Mouse (Mus musculus) megakaryocyte, adult 5-6 weeks (primary cell): Measurements from ENCODE around the gene Mre11a. TPM values are rescaled to one million over a fixed set of nuclear protein-coding genes. Genes with fewer than 3 reads are reported as not detected.

Source experiments
- ATAC-seq: 2 replicates; pipeline ENCODE4 v1.8.0; 2016; ENCODE audit warnings: mild to moderate bottlenecking, inconsistent platforms; ENCODE audit not compliant: poor library complexity, severe bottlenecking
- total RNA-seq, 2 experiments: library from RNA; stranded (forward) in 1 of 2; stranded (reverse) in 1 of 2; fragments of 153-499, 151-499 nt in 1 of 2; fragments of 221-1000, 200-1000 nt in 1 of 2; gene quantifications; 2 replicates each; pipeline versions ENCODE4 v1.2.3 to v1.2.4; 2015 to 2017

Mre11a gene
- total RNA-seq (2015) (15.1 and 19.1 TPM in 2 replicates), total RNA-seq (2017) (42.1 and 49.5 TPM in 2 replicates)

DNA sequence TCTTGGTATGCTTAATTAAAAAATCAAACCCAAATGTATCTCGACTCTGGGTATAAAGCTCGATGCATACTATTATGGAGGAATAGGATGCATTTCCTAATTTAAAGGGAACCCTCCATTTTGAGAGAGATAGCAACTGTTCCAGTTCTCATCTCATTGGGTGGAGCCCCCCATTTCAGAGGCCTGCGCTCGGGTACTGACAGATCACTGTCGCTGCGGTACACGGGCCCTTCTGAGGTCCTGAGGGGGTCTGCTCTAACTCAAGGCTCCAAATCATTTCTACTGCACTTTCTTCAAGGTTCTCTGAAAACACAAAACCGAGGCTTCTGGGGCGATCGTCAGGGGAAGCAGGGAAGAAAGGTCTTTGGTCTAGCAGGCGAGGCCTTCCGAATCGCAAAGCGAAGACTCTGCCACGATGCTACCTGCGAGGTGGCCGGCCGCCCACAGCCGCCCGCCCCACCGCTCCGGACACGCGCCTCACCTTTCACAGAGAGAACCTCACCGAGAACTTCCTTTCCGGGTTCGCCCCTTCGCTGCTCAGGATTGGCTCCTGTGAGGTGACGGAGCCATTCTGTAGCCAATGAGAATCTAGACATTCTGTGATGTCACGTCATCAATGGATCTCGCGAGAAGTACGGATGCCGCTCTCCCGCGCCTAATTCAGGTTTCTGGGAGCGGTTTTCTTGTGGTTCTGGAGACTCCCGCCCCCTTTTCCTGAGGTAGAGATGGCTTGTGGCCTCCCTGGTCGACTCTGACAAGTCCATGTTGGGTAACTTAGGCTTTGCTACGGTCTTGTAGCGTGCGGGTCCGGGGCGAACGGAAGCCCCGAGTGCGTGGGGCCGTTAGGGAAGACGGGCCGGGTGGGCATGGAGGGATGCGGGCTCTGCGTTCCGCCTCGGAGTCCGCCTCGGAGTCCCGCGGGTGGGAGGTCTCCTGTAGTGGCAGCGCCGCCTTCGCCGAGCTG, at the start of gene Mre11a, which contains the start of gene Ankrd49:
Mre11a (plus strand) TSS at position 616 of the 964 bp plus-strand sequence.
Ankrd49 (minus strand) TSS at position 818 of the 964 bp plus-strand sequence.
- peak; percentile 98 for ATAC-seq

DNA sequence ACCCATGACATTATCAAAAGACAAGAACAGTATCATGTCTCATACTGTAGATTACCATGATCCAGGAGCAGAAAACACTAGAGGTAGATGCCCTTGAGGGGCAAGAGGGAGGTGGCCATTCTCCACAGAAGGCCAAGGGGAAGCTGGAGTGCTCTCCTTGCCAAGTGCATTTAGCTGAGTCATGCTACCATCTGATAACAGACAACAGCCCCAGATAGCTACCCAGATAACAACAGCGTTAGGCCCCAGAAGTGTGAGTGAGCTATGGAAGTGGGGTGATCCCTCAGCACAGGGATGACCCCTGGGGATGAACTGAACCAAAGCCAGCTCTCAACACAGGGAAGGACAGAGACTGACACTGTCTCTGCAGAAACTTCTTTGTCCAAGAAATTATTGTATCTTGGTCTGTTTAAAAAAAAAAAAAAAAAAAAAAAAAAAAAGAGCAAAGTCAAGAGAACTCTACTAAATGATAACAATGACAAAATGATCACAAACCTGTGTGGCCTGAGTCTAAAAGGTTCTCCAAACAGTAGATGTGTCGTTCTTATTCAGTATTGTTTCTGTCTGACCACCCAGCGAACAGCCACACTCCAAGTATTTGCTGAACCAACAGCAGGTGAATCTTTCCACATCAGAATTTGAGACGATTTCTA, 44.8 kb upstream of the Mre11a start:
- peak; percentile 67 for ATAC-seq

DNA sequence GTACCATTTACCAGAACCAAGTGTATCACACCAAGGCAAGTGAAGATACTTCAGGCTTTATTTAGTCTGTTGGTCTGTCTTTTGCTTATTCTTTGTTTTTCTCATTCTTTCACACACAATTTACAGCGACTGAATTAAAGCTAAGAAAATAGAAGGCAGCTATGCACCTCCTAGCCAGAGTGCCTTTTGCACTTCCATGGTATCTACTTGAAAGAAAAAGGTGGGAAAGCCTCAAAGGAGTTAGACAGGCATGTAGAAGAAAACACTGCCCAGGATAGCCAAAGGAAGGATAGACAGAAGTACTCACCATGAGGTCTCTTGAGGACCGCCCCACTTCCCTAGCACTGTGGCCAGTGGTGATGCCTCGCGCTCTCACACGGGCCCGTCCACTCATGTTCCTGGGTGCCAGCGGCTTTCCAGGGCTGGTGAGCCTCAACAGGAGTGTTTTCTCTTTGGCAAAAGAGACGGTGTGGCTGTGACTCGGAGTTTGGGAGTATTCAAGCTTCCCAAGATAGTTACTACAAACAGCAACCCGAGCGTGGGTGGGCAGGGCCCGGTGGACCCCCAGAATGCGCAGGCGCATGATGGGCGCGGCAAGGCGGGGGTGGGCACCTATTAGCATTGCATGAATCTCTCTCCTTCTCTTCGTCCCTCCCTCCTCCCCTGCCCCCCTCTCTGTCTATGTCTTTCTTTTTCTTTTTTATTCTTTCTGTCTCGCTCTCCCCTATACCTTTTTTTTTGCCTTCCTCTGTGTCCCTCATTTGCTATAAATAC, 44.1 kb upstream of the Mre11a start, which contains the start of gene Piwil4:
Piwil4 (minus strand) TSS at position 583 of the 774 bp plus-strand sequence.
- no peak for ATAC-seq

DNA sequence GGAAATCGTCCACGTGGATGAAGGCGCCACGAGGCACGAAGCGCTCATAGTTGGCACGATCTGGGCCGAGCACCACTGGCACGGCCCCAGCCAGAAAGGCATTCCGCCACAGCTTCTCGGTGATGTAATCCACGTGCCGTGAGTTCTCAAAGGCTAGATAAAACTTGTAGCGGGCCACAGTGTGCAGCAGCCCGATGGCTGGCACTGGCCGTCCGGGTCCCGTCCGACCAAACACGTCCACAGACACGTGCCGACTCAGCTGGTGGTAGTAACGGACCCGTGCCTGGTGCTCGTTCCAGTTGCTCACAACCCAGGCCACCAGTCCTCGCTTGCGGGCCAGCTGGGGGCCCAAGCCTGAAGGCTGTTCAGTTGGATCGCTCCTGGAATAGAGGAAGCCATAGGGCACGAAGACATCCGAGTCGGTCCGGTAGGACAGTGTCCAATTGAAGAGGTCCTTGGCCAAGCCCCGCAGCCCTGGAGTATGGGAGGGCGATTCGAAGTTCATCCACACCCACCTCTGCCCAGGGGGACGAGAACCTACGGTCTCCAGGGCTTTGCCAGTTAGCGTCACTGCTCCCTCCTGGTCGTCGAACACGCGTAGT, 33.5 kb upstream of the Mre11a start:
- no peak for ATAC-seq

DNA sequence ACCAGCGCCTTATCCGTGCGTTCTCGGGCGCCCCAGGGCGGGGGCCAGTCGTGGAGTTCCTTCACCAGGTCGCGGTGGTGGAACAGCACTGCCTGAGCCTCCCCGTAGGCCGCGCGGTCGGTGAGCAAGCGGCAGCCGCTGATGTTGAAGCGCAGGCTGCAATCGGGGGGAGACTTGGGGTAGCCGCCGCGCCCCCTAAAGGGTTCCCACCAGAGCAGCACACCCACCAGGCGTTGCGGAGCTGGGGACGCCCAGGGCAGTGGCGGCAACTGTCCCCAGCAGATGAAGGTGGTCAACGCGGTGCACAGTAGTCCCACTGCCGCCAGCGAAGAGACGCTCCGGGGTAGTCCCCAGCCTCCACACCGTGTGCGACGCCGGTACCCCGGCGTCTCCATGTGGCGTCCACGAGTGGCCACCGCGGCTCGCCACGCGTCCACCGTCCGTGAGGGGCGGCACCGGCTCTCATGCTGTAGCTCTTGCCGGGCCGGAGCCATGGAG, 32.9 kb upstream of the Mre11a start:
- ATAC-seq: peak; percentile 63

DNA sequence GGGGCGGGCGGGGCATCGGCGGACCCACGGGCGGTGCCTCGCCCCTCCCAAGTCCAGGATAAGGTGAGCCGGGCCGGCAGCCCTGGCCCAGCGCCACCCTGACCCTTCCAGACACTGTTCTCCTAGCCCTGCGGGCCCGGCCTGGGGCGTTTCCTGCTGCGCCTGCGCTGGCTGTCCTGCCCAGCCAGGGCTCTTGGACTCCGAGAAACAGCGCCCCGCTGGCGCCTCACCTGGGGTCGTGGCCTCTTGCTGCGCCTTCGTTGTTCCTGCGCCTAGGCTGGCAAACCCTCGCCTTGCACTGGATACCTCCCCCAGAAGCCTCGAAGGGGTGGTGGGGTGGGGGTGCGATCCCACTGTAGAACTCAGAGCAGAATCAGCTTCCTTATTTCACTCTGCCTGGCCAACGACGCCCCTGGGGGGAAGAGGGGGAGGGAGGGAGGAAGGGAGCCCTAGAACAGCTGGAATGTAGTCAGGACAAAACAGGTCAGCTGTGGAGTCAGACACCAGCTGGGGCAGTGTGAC, 32.4 kb upstream of the Mre11a start, which contains the start of gene Fut4:
Fut4 (minus strand) TSS at position 393 of the 522 bp plus-strand sequence.
- ATAC-seq: peak; percentile 77

DNA sequence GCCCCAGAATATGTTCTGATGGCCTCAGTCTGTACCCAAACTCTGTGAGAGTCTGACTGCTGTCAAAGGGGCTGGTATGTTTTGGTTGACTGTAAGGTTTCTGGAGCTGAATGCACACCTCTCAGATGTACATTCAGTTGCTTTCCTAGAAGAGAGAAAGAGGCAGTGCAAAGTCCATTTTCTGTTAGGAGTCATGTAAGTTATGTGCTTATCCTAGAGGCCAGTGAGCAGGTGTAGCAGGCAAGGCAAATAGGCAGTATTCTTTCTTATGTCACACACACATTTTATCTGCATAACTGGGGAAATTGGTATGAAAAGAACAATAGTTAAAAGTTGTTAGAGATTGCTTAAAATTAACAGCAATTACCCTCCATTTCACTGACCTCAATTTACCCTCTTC, 30.5 kb upstream of the Mre11a start:
- no peak for ATAC-seq

DNA sequence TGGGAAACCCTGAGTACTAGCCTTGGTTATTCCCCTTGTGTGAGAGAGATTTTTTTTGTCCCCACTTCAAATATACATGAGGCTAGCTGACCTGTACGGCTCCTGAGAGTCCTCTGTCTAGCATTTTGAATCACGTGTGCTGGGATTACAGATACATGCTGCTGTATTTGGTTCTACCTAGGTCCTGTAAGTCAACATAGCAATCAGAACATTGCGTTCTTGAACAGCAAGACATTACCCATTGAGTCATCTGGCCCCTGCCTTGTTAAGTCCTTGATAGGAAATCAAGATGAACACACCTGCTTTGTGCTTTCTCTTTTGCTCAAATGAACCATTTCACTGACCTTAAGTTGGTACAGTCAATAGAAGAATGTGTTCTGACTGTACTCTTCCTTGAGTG, 30.0 kb upstream of the Mre11a start:
- ATAC-seq: no peak

DNA sequence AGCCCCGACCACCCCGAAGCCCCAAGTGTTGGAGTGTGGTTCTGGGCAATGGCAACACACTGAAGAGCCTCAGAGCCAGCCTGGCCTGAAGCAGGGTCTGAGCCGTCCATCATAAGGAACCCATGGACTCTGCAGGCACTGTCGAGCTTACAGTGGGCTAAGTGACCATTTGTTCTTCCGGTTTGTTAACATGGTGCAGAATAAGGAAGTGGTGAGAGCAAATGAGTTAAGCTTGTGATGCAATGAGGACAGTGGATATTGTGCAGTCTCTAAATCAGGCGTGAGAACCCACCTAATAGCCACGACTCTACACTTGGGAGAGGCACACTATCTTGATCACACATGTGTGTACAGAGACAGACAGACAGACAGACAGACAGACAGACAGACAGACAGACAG, 25.9 kb upstream of the Mre11a start:
- ATAC-seq: peak; percentile 97

DNA sequence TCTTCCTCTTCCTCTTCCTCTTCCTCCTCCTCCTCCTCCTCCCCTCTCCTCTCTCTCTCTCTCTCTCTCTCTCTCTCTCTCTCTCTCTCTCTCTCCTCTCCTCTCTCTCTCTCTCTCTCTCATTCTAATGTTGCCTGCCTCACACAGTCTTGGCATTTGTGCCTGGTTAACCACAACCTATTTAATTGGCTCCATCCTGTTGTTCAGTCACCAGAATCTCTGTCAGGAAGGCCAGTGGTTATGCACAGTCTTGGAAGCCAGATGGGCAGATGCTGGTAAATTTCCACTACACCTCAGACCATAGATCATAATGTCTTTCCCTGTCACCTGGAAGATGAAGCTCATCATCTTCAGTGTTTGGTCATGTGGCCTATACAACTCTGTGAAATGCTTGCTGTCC, 25.2 kb upstream of the Mre11a start:
- no peak for ATAC-seq

DNA sequence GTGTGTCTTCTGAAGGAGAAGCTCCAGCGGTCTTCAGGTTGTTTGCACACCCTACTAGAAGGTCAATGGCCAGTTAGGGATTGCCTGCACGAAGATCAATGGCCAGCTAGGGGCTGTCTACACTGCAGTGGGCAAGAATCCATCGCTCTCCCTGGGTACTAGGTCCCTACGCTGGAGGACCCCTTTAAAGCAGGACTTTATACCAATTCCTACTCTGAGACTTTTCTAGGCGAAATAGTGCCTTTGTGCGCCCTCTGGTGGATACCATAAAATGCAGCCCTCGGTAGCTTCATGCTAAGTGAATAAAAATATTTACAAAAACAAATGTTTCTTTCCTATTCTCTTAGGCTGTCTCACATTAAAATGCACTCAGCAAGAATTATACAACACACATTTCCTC, 19.7 kb upstream of the Mre11a start:
- peak; percentile 69 for ATAC-seq

DNA sequence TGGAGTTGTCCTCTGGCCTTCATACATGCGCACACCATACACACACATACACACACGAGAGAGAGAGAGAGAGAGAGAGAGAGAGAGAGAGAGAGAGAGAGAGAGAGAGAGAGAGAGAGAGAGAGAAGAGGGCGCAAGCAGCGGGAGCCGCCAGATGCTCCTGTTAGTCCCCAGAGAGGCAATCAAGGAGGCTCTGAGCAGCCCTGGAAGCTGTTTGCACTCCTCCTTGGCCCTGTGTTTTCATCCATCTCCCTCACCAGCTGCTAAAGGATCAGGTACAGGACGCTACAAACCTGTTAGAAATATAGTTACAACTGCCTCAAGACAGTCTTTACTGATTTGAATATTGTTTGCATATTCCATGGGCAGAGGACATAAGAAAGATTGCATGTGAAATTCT, 14.6 kb upstream of the Mre11a start:
- no peak for ATAC-seq

DNA sequence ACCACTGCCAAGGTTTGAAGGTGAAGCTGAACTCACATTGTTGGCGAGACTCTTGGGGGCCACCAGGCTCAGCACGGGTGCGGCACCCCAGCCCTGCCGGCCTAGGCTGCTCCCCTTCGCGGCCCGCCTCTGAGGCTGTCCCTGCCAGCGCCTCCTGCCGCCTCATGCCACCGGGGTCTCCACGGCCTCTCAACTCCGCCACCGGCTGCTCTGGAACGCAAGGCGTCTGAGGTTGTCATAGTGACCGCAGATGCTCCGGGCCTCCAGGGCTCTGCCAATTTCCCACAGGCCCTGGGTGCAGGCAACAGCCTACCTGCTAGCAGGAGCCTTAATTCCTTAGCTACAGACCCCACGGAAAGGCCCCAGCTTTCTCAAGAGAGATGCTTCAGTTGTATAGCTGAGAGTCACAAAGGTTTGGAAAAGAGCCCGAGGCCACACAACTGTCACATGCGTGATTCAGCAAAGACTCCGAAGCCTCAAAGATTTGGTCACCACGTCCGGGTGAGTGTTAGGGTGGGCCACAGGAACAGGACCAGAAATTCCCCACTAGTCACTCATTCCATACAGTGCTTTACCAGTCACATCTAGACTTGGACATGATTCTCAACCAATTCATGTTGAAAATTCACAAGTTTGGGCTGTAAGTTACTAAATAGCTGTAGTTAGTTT, 13.5 kb upstream of the Mre11a start, which contains the start of gene 1700012B09Rik:
1700012B09Rik (minus strand) TSS at position 228 of the 669 bp plus-strand sequence.
- ATAC-seq: peak; percentile 29

DNA sequence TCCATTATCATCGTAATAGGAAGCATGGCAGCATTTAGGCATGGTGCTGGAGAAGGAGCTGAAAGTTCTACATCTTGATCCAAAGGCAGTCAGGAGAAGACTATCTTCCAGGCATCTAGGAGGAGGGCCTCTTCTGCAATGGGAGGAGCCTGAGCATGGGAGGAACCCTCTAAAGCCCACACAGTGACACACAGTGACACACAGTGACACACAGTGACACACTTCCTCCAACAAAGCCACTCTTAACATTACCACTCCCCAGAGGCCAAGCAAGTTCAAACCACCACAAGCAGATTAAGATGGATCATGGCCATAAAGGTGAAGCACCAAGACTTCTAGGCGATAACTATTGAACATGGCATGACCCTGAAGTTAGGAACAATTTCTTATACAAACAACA, 12.4 kb upstream of the Mre11a start:
- ATAC-seq: peak; percentile 61

DNA sequence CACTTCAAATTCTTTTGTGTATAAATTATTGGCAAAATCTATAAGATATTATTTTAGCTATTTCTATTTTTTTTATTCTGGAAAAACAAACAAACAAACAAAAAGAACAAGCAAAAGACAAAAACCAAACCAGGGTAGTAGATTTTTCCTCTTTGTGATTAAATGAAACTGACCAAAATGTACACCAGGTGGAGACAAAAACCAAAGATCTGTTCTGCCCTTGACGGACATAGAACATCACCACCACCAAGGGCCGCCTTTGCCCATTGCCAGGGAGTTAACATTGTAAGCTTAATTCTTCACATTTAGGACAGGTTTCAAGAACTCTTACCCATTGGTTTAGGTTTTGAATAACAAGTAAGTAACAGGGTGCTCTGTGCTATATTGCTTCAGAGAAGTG, 10.6 kb upstream of the Mre11a start:
- no peak for ATAC-seq

DNA sequence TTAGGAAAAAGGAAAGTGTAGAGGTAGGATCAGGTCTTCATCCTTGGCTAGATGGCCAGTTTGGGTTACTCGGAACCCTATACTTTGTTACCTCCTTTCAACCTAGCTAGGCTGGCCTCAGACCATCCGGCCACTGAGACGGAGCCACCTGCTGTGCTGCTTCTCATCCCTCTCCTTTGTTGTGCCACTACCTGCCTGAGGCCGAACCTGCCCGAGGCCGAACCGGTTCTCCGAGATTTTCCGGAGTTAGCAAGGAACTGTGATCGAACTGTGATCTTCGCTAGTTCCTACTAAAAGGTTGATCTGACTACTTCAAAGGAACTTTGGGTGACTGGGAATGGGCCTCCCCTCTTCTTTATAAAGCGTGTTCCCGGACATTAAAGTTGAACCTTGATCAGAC, 6.1 kb upstream of the Mre11a start:
- no peak for ATAC-seq

DNA sequence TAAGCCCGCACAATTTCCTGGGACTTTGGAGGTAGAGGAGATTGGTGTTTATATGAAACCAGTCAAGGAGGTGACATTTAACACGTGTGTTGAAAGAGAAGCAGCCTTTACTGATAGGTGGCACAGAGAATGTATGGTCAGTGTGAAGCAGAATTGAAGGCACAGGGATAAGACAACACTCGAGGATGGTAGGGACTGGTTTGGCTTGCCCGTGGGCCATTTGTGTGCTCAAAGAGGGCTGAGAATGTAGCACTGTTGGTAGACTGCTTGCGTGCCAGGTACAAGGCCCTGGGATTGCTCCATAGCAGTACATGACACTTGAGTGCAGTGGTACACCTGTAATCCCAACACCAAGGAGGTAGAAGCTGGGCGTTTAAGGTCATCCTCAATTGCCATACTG, 2.9 kb downstream of the Mre11a start:
- no peak for ATAC-seq

DNA sequence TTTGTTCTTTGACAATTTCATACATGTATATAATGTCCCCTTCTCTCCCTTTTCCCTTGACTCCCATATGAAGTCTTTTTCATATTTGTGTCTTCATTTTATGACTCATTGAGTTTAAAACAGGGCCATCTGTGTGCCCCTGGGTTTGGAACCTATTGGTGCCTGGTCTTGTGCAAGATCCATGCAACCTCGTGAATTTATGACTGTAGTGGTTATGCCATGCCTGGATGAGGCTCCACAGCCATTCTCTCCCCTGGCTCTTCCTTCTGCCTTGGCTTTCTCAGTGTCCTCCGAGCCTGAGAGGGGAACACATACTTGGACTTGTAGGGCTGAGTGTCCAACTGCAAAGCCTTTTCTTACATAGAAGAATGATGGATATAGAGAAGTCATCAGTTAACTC, 21.3 kb downstream of the Mre11a start:
- no peak for ATAC-seq

DNA sequence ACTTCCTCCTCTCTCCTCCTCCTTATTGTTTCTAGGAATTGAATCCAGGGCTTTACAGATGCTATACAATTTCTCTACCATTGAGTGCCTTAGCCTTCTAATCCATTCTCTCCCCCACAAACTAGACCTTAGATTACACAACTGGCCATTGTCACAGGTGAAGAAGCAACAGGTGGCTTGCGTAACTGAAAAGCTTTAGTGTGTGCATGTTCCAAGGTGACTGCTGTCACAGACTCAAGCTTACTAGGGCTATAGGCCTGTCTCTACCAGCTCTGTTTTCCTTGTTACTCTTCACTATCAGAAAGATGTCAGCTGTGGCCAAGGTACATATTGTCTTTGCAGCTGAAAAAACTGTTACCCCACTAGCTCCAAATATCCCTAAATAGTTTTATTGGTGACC, 22.3 kb downstream of the Mre11a start:
- ATAC-seq: no peak
